Mouse (Mus musculus): Measurements from ENCODE around the gene Sgpp1. TPM values are rescaled to one million over a fixed set of nuclear protein-coding genes. Genes with fewer than 3 reads are reported as not detected.
"Not testable (repeated sequence)": the region's sequence is repeated elsewhere in the genome, so short reads cannot be mapped to it uniquely, and the experiment has no call there.

Gene Sgpp1
- polyA plus RNA-seq, 1 experiment from 2014 or later = 11.7 TPM

DNA sequence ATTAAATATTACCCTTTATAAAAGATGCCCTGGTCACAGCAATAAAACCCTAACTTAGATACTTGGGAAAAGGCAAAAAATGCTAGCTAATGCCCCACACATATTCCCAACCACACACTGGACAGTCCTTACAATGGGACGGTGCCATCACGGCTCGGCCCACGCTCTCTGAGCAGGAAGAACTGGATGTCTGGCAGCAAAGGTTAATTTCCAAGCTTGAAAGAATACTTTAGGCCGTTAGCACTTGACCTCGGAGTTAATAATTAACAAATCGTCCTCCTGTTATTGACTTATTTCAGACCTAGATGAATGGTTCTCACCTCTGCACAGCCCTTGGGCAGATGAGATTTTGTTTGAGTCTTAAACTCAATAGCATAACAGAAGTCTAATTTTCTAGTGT lies 28.9 kb downstream of the Sgpp1 start:
- WGBS = 86% methylated on average over 7 of the region's 7 CpGs
- Histone ChIP-seq H3K4me1 (peaks cover under 1% of the 10 kb centered on the region), H3K4me3 (no peak overlapping the region), H3K27ac (no peak overlapping the region), H3K9ac (no peak overlapping the region), H3K9me3 (replicated peaks) (no peaks in the 10 kb centered on the region), H3K36me3 (no peaks in the 10 kb centered on the region), H3K27me3 (no peaks in the 10 kb centered on the region), H3K4me2 (replicated peaks) (no peak overlapping the region)
- ATAC-seq (ENCODE audit: low FRiP score) = no peak

DNA sequence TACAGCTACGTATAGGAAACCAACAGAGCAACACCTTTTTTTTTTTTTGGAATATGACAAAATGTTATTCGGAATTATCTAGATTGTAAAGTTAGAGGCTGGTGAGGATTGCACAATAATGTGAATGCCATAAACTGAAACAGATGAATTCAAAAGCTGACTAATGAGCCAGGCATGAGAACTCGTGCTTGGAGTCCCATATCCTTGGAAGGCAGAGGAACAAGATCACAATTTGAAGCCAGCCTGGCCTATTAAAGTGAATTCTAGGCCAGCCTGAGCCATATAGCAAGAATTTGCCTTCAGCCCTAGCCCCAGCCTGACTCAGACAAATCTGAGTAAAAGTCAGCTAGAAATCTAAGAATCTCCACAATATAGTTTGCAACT lies 32.8 kb downstream of the Sgpp1 start:
- ATAC-seq (ENCODE audit: low FRiP score) = no peak
- H3K4me3 ChIP-seq = no peak overlapping the region
- no peaks in the 10 kb centered on the region for H3K27me3 ChIP-seq
- H3K9me3 ChIP-seq (replicated peaks) = no peaks in the 10 kb centered on the region
- 93% methylated on average over 3 of the region's 3 CpGs for WGBS
- H3K27ac ChIP-seq = no peak overlapping the region
- no peaks in the 10 kb centered on the region for H3K36me3 ChIP-seq
- H3K4me1 ChIP-seq = peaks cover 7% of the 10 kb centered on the region
- H3K9ac ChIP-seq = no peak overlapping the region
- no peak overlapping the region for H3K4me2 ChIP-seq (replicated peaks)

DNA sequence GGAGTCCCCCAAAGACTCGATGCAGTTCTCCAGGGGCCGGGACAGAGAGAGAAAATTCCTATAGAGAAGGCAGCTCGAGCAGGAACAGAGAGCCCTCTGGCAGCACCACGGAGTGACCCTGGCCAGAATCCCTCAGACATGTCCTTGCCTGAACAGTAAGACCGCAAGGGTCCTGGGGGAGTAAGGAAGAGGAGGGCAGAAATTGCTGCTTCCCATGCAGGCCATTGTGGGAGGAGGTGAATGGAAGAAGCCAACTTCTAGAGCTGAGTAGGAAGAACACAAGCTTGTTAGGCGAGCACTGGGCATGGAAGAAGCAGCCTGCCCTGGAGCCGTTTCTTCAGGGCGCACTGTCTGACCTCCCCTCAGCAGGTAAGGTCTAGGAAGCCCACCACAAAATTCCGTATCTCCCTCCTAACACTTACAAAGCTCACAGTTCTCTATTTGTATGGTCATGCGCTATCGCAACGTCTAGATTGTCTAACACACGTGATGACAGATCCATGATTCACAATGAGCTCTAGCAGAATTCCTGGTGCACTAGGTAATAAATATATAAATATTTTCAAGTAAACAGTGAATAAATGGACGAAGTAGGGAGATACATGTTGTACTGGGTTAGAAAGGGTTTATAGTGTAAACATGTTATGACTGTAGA lies 33.3 kb downstream of the Sgpp1 start:
- Histone ChIP-seq H3K27me3 (no peaks in the 10 kb centered on the region), H3K4me3 (no peak overlapping the region), H3K4me1 (peaks cover 7% of the 10 kb centered on the region), H3K4me2 (replicated peaks) (peak overlapping the region; percentile 33), H3K9me3 (replicated peaks) (no peaks in the 10 kb centered on the region), H3K36me3 (no peaks in the 10 kb centered on the region), H3K9ac (no peak overlapping the region), H3K27ac (no peak overlapping the region)
- no peak for ATAC-seq (ENCODE audit: low FRiP score)
- 71% methylated on average over 14 of the region's 14 CpGs for WGBS

DNA sequence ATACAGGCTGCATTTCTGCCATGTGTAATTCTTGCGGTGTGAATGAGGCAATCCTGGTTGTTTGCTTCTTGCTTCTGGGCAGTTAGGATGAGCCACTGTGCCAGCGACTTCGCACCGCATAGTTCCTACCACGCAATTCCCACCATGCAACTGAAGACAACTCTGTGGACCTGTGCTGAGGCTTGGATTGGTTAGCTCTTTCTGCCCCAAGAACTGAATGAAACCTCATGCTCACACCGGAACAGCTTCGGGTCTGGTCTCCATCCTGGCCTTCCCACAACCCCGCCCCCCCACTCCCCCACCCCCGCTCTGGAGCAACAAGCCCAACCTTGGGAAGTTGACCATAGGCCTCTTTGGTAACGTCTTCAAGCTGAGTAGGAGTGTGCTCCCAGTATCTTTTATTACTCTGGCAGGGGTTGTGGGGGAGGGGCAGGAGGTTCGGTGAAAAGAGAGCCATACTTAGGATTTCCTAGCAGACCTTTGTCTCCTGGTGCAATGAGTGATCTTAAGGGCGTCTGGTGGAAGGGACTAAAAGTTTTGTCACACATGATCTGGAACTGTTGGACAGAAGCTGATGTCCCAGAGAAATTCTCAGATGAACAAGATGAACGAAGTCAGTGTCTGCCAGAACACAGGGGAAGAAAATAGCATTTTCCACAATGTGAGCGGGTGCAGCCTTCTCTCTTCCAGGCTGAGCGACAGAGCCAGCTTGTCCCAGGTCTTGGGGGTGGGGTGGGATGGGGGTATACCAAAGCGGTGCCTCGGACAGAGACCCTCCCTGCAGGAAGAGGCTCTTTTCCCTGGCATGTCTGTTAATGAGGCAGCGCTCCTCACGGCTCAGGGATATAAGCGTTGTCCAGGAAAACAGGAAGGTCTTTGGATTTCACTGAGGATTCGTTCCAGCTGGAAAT lies 34.1 kb downstream of the Sgpp1 start:
- no peak overlapping the region for H3K4me3 ChIP-seq

DNA sequence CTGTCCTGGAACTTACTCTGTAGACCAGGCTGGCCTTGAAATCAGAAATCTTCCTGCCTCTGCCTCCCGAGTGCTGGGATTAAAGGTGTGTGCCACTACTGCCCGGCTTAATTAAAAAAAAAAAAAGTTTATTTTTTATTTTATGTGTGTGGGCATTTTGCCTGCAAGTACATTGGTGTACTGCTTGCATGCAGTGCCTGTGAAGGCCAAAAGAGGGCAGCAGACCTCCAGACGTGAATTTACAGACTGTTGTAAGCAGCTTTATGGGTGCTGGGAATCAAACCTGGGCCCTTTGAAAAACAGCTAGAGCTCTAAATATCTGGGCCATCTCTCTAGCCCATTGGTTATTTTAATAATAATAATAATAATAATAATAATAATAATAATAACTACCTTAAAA lies 36.8 kb downstream of the Sgpp1 start:
- H3K9me3 ChIP-seq (replicated peaks) = no peaks in the 10 kb centered on the region
- no peak overlapping the region for H3K4me3 ChIP-seq
- H3K9ac ChIP-seq = no peak overlapping the region
- H3K4me2 ChIP-seq (replicated peaks) = no peak overlapping the region
- H3K36me3 ChIP-seq = no peaks in the 10 kb centered on the region
- whole genome bisulfite sequencing = 97% methylated on average over 3 of the region's 3 CpGs
- no peak overlapping the region for H3K27ac ChIP-seq
- peaks cover 7% of the 10 kb centered on the region for H3K4me1 ChIP-seq
- H3K27me3 ChIP-seq = no peaks in the 10 kb centered on the region
- ATAC-seq (ENCODE audit: low FRiP score) = no peak

More for the DNA sequence above, 34.1 kb downstream of the Sgpp1 start:
- 41% methylated on average over 21 of the region's 21 CpGs for WGBS
- no peaks in the 10 kb centered on the region for H3K27me3 ChIP-seq
- H3K27ac ChIP-seq = no peak overlapping the region
- peaks cover 7% of the 10 kb centered on the region for H3K4me1 ChIP-seq
- H3K4me2 ChIP-seq (replicated peaks) = peak overlapping the region; percentile 33
- no peak for ATAC-seq (ENCODE audit: low FRiP score)
- no peak overlapping the region for H3K9ac ChIP-seq
- no peaks in the 10 kb centered on the region for H3K36me3 ChIP-seq
- no peaks in the 10 kb centered on the region for H3K9me3 ChIP-seq (replicated peaks)

DNA sequence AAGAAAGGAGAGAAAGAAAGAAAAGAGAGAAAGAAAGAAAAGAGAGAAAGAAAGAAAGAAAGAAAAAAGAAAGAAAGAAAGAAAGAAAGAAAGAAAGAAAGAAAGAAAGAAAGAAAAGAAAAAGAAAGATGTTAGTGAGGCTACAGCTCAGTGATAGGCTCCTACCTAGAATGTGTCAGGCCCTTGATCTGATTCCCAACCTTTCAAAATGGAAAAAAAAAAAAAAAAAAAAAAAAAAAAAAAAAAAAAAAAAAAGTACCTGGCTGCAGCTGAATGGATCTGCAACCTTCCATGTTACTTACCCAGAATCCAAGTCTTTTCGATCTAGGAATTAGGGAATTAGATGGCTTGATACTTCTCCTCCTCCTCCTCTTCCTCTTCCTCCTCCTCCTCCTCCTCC lies 39.7 kb downstream of the Sgpp1 start:
- WGBS = 100% methylated on average over 1 of the region's 1 CpGs
- ATAC-seq (ENCODE audit: low FRiP score) = not testable (repeated sequence)

DNA sequence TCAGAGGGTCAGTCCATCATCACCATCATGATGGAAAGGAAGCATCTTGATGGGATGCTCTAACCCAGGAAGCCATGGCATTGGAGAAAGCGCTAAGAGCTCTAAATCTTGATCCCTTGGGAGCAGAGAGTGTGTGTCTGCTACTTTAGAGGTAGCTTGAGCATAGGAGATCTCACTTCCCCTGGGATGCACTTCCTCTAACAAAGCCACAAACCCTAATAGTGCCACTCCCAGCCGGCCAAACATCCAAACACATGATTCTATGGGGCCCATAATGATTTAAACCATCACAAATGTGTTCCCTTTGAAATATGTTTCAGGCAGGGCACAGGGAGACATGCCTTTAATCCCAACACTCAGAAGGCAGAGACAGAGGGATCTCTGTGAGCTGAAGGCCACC lies 46.5 kb downstream of the Sgpp1 start:
- Histone ChIP-seq H3K36me3 (no peaks in the 10 kb centered on the region), H3K4me3 (no peak overlapping the region), H3K9me3 (replicated peaks) (no peaks in the 10 kb centered on the region; the same call in 1 of the 2 replicates), H3K9ac (no peak overlapping the region), H3K4me1 (no peaks in the 10 kb centered on the region), H3K27me3 (no peaks in the 10 kb centered on the region), H3K4me2 (replicated peaks) (no peak overlapping the region), H3K27ac (no peak overlapping the region)
- no peak for ATAC-seq (ENCODE audit: low FRiP score)
- 86% methylated on average over 2 of the region's 2 CpGs for WGBS

More for the DNA sequence above, 39.7 kb downstream of the Sgpp1 start:
- H3K27me3 ChIP-seq; H3K9ac ChIP-seq; H3K4me2 ChIP-seq (replicated peaks); H3K36me3 ChIP-seq; H3K4me3 ChIP-seq; H3K9me3 ChIP-seq (replicated peaks); H3K4me1 ChIP-seq; H3K27ac ChIP-seq: not testable (repeated sequence)

DNA sequence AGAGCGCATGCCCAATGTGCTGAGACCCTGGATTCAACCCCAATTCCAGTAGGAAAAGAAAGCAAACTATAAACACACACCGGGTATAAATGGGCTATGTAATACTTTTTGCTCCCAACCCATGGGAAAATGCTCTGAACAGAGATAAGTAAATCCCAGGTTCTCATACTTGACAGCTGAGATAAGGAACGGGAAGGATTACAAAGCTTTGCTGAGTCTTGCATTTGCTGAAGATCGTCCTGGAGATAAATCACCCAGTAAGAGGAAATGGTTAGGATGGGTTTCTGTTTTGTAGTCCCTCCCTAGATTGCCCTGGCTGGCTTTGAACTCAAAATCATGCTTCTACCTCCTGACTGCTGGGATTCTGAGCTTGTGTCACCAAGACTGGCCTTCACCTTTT lies 48.2 kb downstream of the Sgpp1 start:
- no peak overlapping the region for H3K4me2 ChIP-seq (replicated peaks)
- H3K27me3 ChIP-seq = no peaks in the 10 kb centered on the region
- no peak overlapping the region for H3K27ac ChIP-seq
- WGBS = 77% methylated on average over 4 of the region's 4 CpGs
- no peak overlapping the region for H3K4me3 ChIP-seq
- H3K9ac ChIP-seq = no peak overlapping the region
- no peaks in the 10 kb centered on the region for H3K4me1 ChIP-seq
- no peaks in the 10 kb centered on the region; the same call in 1 of the 2 replicates for H3K9me3 ChIP-seq (replicated peaks)
- no peak for ATAC-seq (ENCODE audit: low FRiP score)
- no peaks in the 10 kb centered on the region for H3K36me3 ChIP-seq

DNA sequence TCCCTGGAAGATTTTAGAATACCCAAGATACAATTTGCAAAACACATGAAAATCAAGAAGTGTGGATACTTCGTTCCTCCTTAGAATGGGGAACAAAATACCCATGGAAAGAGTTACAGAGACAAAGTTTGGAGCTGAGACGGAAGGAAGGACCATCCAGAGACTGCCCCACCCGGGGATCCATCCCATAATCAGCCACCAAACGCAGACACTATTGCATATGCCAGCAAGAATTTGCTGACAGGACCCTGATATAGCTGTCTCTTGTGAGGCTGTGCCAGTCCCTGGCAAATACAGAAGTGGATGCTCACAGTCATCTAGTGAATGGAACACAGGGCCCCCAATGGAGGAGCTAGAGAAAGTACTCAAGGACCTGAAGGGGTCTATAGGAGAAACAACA lies 51.5 kb downstream of the Sgpp1 start:
- not testable (repeated sequence) for H3K9ac ChIP-seq; H3K9me3 ChIP-seq (replicated peaks); H3K4me1 ChIP-seq; H3K4me2 ChIP-seq (replicated peaks); H3K4me3 ChIP-seq; H3K27me3 ChIP-seq; ATAC-seq (ENCODE audit: low FRiP score); H3K27ac ChIP-seq; H3K36me3 ChIP-seq
- 85% methylated on average over 4 of the region's 4 CpGs for WGBS

DNA sequence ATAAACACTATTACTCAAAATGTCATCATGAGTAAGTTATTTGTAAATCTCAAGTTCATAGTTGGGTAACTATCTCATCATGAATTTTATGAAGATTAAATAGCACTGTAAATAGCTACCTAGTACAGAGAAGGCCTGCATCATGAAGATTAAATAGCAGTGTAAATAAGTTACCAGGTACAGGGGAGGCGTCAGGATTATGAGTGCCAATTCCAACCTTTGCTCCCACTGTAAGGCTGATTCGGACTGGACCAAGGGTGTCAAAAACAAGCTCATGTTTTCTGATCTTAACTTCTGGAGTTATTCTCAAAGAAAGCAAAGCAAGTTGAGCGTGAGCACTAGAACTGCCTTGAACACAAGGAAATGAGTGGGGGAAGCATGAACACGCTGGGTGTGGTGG lies 51.9 kb downstream of the Sgpp1 start:
- H3K9me3 ChIP-seq (replicated peaks) = no peaks in the 10 kb centered on the region; the same call in 1 of the 2 replicates
- no peaks in the 10 kb centered on the region for H3K4me1 ChIP-seq
- no peak overlapping the region for H3K4me3 ChIP-seq
- no peak overlapping the region for H3K4me2 ChIP-seq (replicated peaks)
- H3K36me3 ChIP-seq = no peaks in the 10 kb centered on the region
- no peaks in the 10 kb centered on the region for H3K27me3 ChIP-seq
- H3K27ac ChIP-seq = no peak overlapping the region
- no peak for ATAC-seq (ENCODE audit: low FRiP score)
- H3K9ac ChIP-seq = no peak overlapping the region
- WGBS = 95% methylated on average over 4 of the region's 4 CpGs

DNA sequence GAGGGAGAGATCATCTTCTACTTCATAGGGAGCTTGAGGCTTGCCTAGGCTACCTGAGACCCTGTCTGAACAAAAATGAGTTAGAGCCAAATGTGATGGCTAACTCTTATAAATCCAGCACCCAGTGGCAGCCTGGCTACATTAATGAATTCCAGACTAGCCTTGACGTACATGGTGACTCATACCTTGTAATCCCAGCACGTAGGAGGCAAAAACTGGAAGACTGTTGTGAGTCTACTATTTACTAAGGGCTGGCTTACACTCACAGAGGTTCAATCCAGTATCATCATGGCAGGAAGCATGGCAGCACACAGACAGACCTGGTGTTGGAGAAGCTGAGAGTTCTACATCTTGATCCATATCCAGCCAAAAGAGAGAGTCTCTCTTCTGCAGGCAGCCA lies 52.7 kb downstream of the Sgpp1 start:
- no peak overlapping the region for H3K9ac ChIP-seq
- WGBS = 82% methylated on average over 2 of the region's 2 CpGs
- no peak overlapping the region for H3K4me2 ChIP-seq (replicated peaks)
- H3K27ac ChIP-seq = no peak overlapping the region
- H3K27me3 ChIP-seq = no peaks in the 10 kb centered on the region
- no peak overlapping the region for H3K4me3 ChIP-seq
- no peak for ATAC-seq (ENCODE audit: low FRiP score)
- H3K36me3 ChIP-seq = no peaks in the 10 kb centered on the region
- H3K9me3 ChIP-seq (replicated peaks) = no peaks in the 10 kb centered on the region; the same call in 1 of the 2 replicates
- H3K4me1 ChIP-seq = no peaks in the 10 kb centered on the region

DNA sequence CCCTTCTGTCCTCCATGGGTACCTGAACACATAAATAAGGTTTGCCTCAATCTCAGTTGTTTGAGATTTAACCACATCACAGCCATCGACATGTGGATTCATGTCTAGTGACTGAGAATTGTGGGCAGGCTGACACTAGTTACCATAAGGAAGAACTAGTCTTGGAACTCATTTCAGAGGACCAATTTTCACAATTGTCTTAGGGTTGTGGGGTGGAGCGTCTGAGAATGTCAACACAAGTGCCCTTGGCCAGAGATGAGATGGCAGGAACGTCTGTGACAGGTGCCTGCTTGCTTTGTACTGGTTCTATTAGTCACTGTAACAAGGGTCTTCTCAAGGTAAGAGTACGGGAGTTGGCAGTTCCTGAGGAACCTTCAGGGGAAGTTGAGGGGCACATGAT lies 54.4 kb downstream of the Sgpp1 start:
- WGBS = 86% methylated on average over 4 of the region's 4 CpGs

More for the DNA sequence above, 54.4 kb downstream of the Sgpp1 start:
- no peaks in the 10 kb centered on the region for H3K4me1 ChIP-seq
- no peak overlapping the region for H3K4me2 ChIP-seq (replicated peaks)
- H3K27me3 ChIP-seq = no peaks in the 10 kb centered on the region
- ATAC-seq (ENCODE audit: low FRiP score) = no peak
- H3K4me3 ChIP-seq = no peak overlapping the region
- no peak overlapping the region for H3K27ac ChIP-seq
- no peak overlapping the region for H3K9ac ChIP-seq
- no peaks in the 10 kb centered on the region for H3K36me3 ChIP-seq
- H3K9me3 ChIP-seq (replicated peaks) = no peaks in the 10 kb centered on the region; the same call in 1 of the 2 replicates

Measured in hindbrain, embryonic 12.5 days (tissue).